Mouse (Mus musculus) urinary bladder, postnatal 0 days (tissue): Measurements from ENCODE around the gene Thpo. TPM values are rescaled to one million over a fixed set of nuclear protein-coding genes. Genes with fewer than 3 reads are reported as not detected.

Experiments
- polyA plus RNA-seq: library from polyadenylated mRNA; unstranded; fragments of >200 nt; fragmentation: Nextera tagmentation; extraction: Ambion mirVana; gene quantifications from 2 replicates; pipeline ENCODE4 v1.2.1, GENCODE M21; 2015

Thpo gene
- 0.46 and 1.3 TPM in 2 replicates for polyA plus RNA-seq

GRCm38 (mm10) chr16:20733731-20734730 lies at the start of gene Thpo:
TSS of gene Thpo (minus strand) at chr16:20734511.

DNA sequence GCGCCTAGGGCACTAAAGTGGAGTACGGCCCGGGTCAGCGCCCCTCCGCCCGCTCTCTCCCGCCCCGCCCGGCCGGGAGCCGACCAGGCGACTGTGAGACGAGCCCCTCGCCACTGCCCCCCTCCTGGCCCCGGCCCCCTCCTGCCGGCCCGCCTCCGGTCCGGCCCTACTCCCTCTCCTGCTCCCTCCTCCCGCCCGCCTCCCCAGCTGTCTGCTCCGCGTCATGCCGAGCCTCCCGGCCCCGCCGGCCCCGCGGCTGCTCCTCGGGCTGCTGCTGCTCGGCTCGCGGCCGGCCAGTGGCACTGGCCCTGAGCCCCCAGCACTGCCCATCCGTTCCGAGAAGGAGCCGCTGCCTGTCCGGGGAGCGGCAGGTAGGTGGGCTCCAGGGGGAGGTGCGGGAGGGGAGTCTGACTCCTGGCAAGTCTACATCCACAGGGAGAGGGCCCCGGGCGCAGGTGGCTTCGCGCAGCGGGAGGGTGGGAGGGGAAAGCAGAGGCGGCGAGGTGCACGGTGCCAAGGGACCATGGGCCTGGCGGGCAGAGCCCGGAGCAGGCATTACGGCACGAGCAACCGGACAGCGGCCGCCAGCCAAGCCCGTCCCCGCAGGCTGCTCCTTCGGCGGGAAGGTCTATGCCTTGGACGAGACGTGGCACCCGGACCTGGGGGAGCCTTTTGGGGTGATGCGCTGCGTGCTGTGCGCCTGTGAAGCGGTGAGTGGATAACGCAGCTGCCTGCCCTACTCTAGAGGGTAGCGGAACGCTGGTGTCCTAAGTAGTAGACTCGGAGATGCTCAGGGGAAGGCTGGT lies 1.2 kb downstream of the Thpo start, which contains the start of gene Chrd:
Chrd (plus strand) TSS at position 203 of the 806 bp plus-strand sequence.

DNA sequence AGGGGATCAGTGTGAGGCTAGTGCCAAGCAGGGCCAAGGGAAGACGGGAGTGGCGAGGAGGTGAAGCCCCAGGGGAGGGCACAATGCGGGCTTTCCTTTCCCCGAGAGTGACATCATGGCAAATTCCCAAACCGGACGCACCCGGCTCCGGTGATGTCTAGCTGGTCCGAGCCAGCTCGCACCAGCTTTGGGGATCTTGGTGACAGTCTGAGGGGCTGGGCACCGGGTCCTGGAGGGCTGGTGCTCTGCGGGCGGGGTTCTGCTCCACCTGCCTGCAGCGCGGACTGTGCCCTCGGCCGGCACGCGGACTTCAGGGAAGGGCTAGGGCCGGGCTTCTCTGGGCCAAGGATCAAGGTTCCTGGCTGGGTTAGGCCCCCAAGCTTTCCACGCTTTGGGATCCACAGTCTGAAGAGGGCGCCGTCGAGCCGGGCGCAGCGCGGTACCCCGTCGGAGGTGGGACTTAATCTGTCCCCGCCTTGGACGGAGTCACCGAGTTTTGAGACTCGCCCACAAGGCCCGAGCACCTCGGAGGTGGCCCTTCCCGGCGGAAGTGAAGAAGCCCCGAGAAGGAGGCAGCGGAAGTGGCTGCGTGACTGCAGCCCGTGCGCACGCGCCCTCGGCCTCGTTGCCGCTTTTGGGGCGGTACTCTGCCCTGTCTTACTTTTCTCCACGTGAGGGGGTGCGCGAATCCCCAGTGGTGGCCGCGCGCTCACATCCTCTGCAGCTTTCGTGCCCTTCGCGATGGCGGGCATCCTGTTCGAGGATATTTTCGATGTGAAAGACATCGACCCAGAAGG lies 16.9 kb downstream of the Thpo start, which contains the start of the genes Polr2h and Clcn2:
Polr2h (plus strand) TSS at position 485 of the 797 bp plus-strand sequence.
Clcn2 (minus strand) TSS at position 566 of the 797 bp plus-strand sequence.

GRCm38 (mm10) chr16:20693111-20693701 lies 41.1 kb downstream of the Thpo start, which contains the start of gene Fam131a:
TSS of gene Fam131a (plus strand) at chr16:20693241.

Other genes starting within 250 kb of the Thpo start
- gene Eif2b5, start 235.7 kb downstream of the Thpo start, polyA plus RNA-seq: 45.5 and 53.1 TPM in 2 replicates
- 16.3 and 18.4 TPM in 2 replicates for gene Dvl3, start 217.5 kb downstream of the Thpo start, polyA plus RNA-seq
- gene Ap2m1, start 199.0 kb downstream of the Thpo start, polyA plus RNA-seq: 388 and 392 TPM in 2 replicates
- 27.3 and 32.1 TPM in 2 replicates for gene Abcf3, start 185.9 kb downstream of the Thpo start, polyA plus RNA-seq
- gene Vwa5b2, start 145.0 kb downstream of the Thpo start, polyA plus RNA-seq: 1.4 and 2.5 TPM in 2 replicates
- 14.9 and 18.2 TPM in 2 replicates for gene Eef1akmt4, start 122.9 kb downstream of the Thpo start, polyA plus RNA-seq
- not detected in 2 replicates for gene Gm49333, start 122.9 kb downstream of the Thpo start, polyA plus RNA-seq
- gene Alg3, start 122.8 kb downstream of the Thpo start, polyA plus RNA-seq: 27.5 and 30.5 TPM in 2 replicates
- 0.48 and 0.58 TPM in 2 replicates for gene Camk2n2, start 113.2 kb downstream of the Thpo start, polyA plus RNA-seq
- gene Ece2, start 104.7 kb downstream of the Thpo start, polyA plus RNA-seq: 0.42 and 0.94 TPM in 2 replicates
- 175 and 183 TPM in 2 replicates for gene Psmd2, start 82.9 kb downstream of the Thpo start, polyA plus RNA-seq
- 106 and 116 TPM in 2 replicates for gene Eif4g1, start 66.2 kb downstream of the Thpo start, polyA plus RNA-seq
- gene Fam131a, start 41.3 kb downstream of the Thpo start, polyA plus RNA-seq: 10.9 TPM in 2 replicates
- 52.9 and 58.7 TPM in 2 replicates for gene Polr2h, start 16.8 kb downstream of the Thpo start, polyA plus RNA-seq
- gene Clcn2, start 16.8 kb downstream of the Thpo start, polyA plus RNA-seq: 1.6 TPM in 2 replicates
- gene Chrd, start 1.4 kb downstream of the Thpo start, polyA plus RNA-seq: 9.1 and 11.0 TPM in 2 replicates